Mouse (Mus musculus) left cerebral cortex, adult 18-20 months (tissue): ENCODE results near the gene Ces1g. TPM values are rescaled to one million over a fixed set of nuclear protein-coding genes. Genes with fewer than 3 reads are reported as not detected.

Experiments
- total RNA-seq, 2 experiments: library from RNA; stranded (reverse); gene quantifications; 2 replicates each; pipeline ENCODE4 v1.2.3; 2021

Gene Ces1g
- total RNA-seq, 2 experiments from 2014 or later, result not detected

Other genes starting within 250 kb of the Ces1g start
- not detected for gene Ces1c, start 206.0 kb downstream of the Ces1g start, total RNA-seq
- gene Ces1d, start 139.5 kb downstream of the Ces1g start, total RNA-seq, result under 1 TPM; 0.21 to 0.79 TPM
- not detected for gene Ces1e, start 107.7 kb downstream of the Ces1g start, total RNA-seq
- not detected for gene Ces1f, start 57.6 kb downstream of the Ces1g start, total RNA-seq
- gene Ces1h, start 42.4 kb upstream of the Ces1g start, total RNA-seq, result not detected
- gene Ces5a, start 198.5 kb upstream of the Ces1g start, total RNA-seq, result 1 to 10 TPM in 1 of 2 experiments, under 1 TPM in 1; 0.98 to 1.3 TPM